Mouse (Mus musculus) kidney, postnatal 4 days (tissue): ENCODE results near the gene Slc35a3.
"Not testable (repeated sequence)": the region's sequence is repeated elsewhere in the genome, so short reads cannot be mapped to it uniquely, and the experiment has no call there.

Source experiments
- DNase-seq, 2 experiments: peaks; one replicate each; pipeline ENCODE4 v3.0.0; 2021; ENCODE audit warnings: mixed read lengths in 2 of 2

Slc35a3 gene

GRCm38 (mm10) chr3:116712436-116712881 lies at the start of gene Slc35a3:
Gene Slc35a3 (minus strand): TSS chr3:116712831.
- DNase-seq: no peak

- no peak for DNase-seq
Observed at GRCm38 (mm10) chr3:116752818-116753217, 40.2 kb upstream of the Slc35a3 start.

GRCm38 (mm10) chr3:116751191-116751860 lies 38.7 kb upstream of the Slc35a3 start:
- peak; percentile 47 to 69 for DNase-seq

GRCm38 (mm10) chr3:116748391-116749170 lies 36.0 kb upstream of the Slc35a3 start:
- peak; percentile 71 to 73 for DNase-seq

GRCm38 (mm10) chr3:116747648-116748047 lies 35.0 kb upstream of the Slc35a3 start:
- not testable (repeated sequence) for DNase-seq

GRCm38 (mm10) chr3:116740963-116741362 lies 28.3 kb upstream of the Slc35a3 start:
- no peak for DNase-seq

- no peak for DNase-seq
Observed at GRCm38 (mm10) chr3:116740106-116740505, 27.5 kb upstream of the Slc35a3 start.

- no peak for DNase-seq
Observed at GRCm38 (mm10) chr3:116737326-116737731, 24.7 kb upstream of the Slc35a3 start.

- DNase-seq: no peak
Observed at GRCm38 (mm10) chr3:116729483-116730174, 17.0 kb upstream of the Slc35a3 start.

GRCm38 (mm10) chr3:116726807-116727206 lies 14.2 kb upstream of the Slc35a3 start:
- peak; percentile 14 to 29 for DNase-seq

- DNase-seq: no peak
Observed at GRCm38 (mm10) chr3:116723496-116724481, 11.2 kb upstream of the Slc35a3 start.

- no peak for DNase-seq
Observed at GRCm38 (mm10) chr3:116722980-116723379, 10.3 kb upstream of the Slc35a3 start.

GRCm38 (mm10) chr3:116718951-116719350 lies 6.3 kb upstream of the Slc35a3 start:
- DNase-seq: no peak

GRCm38 (mm10) chr3:116713031-116713430 lies 400 bp upstream of the Slc35a3 start:
- DNase-seq: no peak

- DNase-seq: peak; percentile 87 to 91
Observed at GRCm38 (mm10) chr3:116711624-116712435, 801 bp downstream of the Slc35a3 start.

- peak in 1 of 2 experiments; percentile 17 for DNase-seq
Observed at GRCm38 (mm10) chr3:116710941-116711340, 1.7 kb downstream of the Slc35a3 start.

GRCm38 (mm10) chr3:116705637-116706204 lies 6.9 kb downstream of the Slc35a3 start:
- DNase-seq: no peak

- DNase-seq: no peak
Observed at GRCm38 (mm10) chr3:116703835-116704234, 8.8 kb downstream of the Slc35a3 start.

- DNase-seq: no peak
Observed at GRCm38 (mm10) chr3:116702647-116703272, 9.9 kb downstream of the Slc35a3 start.

- DNase-seq: no peak
Observed at GRCm38 (mm10) chr3:116701601-116702000, 11.0 kb downstream of the Slc35a3 start.
